11 mouse cellular contexts compared by ENCODE assay signal in the genomic region with DNA sequence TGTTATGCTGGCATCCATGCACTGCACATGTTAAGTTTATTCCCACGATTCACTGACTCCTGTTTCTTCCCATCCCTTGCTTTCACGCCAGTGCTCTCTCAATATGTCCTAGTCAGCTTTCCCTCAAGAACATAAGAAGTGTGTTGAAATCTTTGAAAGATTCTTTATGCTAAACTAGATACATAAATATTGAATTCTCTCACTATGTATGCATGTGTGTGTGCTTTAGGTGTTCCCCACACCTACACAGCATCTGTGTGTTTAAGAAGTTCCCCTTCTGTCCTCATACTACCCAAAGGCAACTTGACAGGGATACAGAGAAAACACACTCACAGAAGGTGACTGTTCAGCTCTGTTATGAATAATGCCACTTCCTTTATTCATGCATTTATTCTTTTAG.
"Had no signal": no experiment of that assay in that cellular context is flagged by ENCODE, and none has a peak within 500 bp of the region (broad histone marks: within the 10 kb centered on the region; RNA-seq: fewer than 3 reads in every experiment).

No protein-coding gene starts in this region.

- DNase-seq: kidney, adult 11 months; kidney, adult 8-10 months; kidney, postnatal 10 days; kidney, postnatal 36 days; liver; lung, adult 18-20 months; lung, postnatal 10 days; lung, postnatal 36 days; thymus, adult 2 months; thymus, postnatal 14 days; thymus, postnatal 4 days had no signal
